Mouse (Mus musculus): ENCODE measurements at regions not wholly inside any gene's neighbourhood (a gene's known extent, or its start where the extent isn't known, plus 50 kb on each side); places are given as distances from the start of the nearest gene placed in this dataset.

DNA sequence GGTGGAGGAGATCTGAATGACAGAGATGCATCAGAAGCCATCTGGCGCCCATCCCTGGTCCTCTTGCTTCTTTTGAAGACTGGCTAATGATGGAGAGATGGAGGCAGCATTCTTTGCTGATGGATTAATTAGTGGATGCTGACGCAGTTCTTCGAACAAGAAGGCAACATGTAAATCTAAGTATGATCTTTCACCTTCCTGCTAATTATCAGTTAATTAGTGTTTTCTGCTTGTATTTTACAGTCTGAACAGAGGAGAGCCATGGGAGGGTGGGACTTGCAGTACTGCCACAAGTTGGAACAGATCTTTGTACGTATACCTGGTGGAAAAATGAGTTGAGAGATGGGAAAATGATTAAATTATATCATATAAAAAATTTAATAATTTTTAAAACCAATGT is 109.9 kb upstream of the Sox9 start:
- Histone ChIP-seq H3K9ac (ENCODE audit: low read depth, low read length, severe bottlenecking) (no peak overlapping the region), H3K4me3 (replicated peaks; ENCODE audit: low read length) (no peak overlapping the region), H3K4me2 (replicated peaks; ENCODE audit: low read depth, low read length, severe bottlenecking) (no peak overlapping the region), H3K27ac (replicated peaks; ENCODE audit: low read depth, low read length) (no peak overlapping the region), H3K36me3 (ENCODE audit: control insufficient read depth, insufficient read depth, low read length) (no peaks in the 10 kb centered on the region), H3K27me3 (ENCODE audit: control insufficient read depth, insufficient read depth, low read length) (no peaks in the 10 kb centered on the region), H3K4me1 (ENCODE audit: control insufficient read depth, insufficient read depth, low read length) (no peaks in the 10 kb centered on the region), H3K9me3 (ENCODE audit: control insufficient read depth, low read length) (no peaks in the 10 kb centered on the region)
- ATAC-seq (ENCODE audit: low FRiP score, low read depth) (no peak), DNase-seq (ENCODE audit: low spot score) (no peak)
- no peak for TF ChIP-seq POLR2A (IDR thresholded peaks at IDR 0.05; ENCODE audit: borderline replicate concordance, extremely low read depth, insufficient read depth, insufficient read length)
- WGBS: 57% methylated on average over 4 of the region's 4 CpGs

DNA sequence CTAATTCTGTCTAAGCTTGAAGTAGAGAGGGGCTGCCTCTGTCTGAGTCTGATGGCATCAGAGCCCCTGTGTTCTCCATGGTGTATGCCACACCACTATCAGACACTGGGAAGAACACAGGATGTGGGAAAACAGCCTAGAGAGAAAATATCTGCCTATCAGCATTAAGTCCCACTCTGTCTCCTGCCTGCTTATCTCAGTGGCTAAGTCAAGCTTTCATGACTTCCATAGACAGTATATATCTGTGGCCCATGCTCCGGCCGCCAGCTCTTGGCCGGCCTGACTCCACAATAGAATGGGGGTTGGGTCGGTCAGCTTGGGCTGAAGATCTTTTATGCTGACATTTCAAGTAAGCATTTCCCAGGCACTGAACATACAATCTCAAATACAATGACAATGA is 92.0 kb upstream of the Sox9 start:
- 0 out of 2 replicates have a peak, but pooled peaks cover 2% of the 10 kb centered on the region for H3K4me1 ChIP-seq (ENCODE audit: control insufficient read depth, insufficient read depth, low read length)
- no peak overlapping the region for H3K27ac ChIP-seq (replicated peaks; ENCODE audit: low read depth, low read length)
- no peak overlapping the region for H3K9ac ChIP-seq (ENCODE audit: low read depth, low read length, severe bottlenecking)
- H3K4me2 ChIP-seq (replicated peaks; ENCODE audit: low read depth, low read length, severe bottlenecking): no peak overlapping the region
- 95% methylated on average over 4 of the region's 4 CpGs for WGBS
- H3K36me3 ChIP-seq (ENCODE audit: control insufficient read depth, insufficient read depth, low read length): no peaks in the 10 kb centered on the region
- no peak for TF ChIP-seq POLR2A (IDR thresholded peaks at IDR 0.05; ENCODE audit: borderline replicate concordance, extremely low read depth, insufficient read depth, insufficient read length)
- no peak for DNase-seq (ENCODE audit: low spot score)
- no peaks in the 10 kb centered on the region for H3K27me3 ChIP-seq (ENCODE audit: control insufficient read depth, insufficient read depth, low read length)
- ATAC-seq (ENCODE audit: low FRiP score, low read depth): no peak
- H3K9me3 ChIP-seq (ENCODE audit: control insufficient read depth, low read length): no peaks in the 10 kb centered on the region
- H3K4me3 ChIP-seq (replicated peaks; ENCODE audit: low read length): no peak overlapping the region

DNA sequence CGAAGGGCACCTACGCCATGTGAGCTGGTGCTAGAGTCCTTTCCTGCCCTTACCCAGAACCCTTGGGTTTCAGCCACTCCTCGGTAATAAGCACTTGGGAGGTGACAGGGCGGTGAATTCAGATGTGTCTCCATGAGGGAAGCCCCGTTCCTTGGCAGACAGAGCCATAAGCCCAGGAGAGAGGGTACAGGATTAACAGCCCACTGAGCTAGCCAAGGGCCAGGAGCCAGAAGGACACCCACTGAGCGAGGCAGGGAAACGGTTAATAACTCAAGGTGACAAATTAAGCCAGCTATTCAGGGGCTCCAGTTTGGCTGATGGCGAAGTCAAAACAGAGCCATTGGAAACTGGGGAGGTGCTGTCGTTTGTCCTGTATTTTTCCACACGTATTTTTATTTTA is 75.9 kb upstream of the Sox9 start:
- Histone ChIP-seq H3K4me1 (ENCODE audit: control insufficient read depth, insufficient read depth, low read length) (peaks cover 6% of the 10 kb centered on the region; the same call in 1 of the 2 replicates), H3K27ac (replicated peaks; ENCODE audit: low read depth, low read length) (no peak overlapping the region), H3K9ac (ENCODE audit: low read depth, low read length, severe bottlenecking) (no peak overlapping the region), H3K27me3 (ENCODE audit: control insufficient read depth, insufficient read depth, low read length) (no peaks in the 10 kb centered on the region), H3K9me3 (ENCODE audit: control insufficient read depth, low read length) (no peaks in the 10 kb centered on the region), H3K36me3 (ENCODE audit: control insufficient read depth, insufficient read depth, low read length) (no peaks in the 10 kb centered on the region), H3K4me3 (replicated peaks; ENCODE audit: low read length) (no peak overlapping the region), H3K4me2 (replicated peaks; ENCODE audit: low read depth, low read length, severe bottlenecking) (no peak overlapping the region)
- no peak for TF ChIP-seq POLR2A (IDR thresholded peaks at IDR 0.05; ENCODE audit: borderline replicate concordance, extremely low read depth, insufficient read depth, insufficient read length)
- 49% methylated on average over 10 of the region's 10 CpGs for WGBS
- ATAC-seq (ENCODE audit: low FRiP score, low read depth) (no peak), DNase-seq (ENCODE audit: low spot score) (no peak)

DNA sequence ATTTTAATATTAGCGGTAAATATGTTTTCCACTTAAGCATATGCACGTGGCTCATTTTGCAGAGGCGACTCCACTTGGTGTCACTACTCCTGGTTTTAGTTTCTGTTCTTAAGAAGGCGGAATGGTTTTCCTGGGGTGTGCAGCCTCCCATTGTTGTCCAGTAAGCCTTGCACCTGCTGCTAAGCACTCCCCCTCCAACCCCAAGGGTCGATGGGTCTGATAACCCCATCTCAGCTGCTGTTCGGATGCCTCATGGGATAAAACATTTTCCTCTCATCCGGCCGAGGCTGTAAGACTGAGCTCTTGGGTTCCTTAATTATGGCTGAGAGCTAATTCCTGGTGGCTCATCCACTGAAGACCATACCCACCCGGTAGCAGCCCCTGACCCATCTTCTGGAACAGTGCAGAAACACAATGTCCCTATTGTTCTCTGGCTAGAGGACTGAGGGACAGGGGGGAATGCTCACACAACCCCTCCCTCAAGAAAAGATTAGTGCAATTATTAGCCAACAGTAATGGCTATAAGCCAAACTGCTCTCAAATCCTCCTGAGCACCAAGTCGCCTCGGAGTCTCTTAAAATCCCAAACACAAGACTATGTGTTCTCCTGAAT is 73.8 kb upstream of the Sox9 start:
- no peak overlapping the region for H3K27ac ChIP-seq (replicated peaks; ENCODE audit: low read depth, low read length)
- ATAC-seq (ENCODE audit: low FRiP score, low read depth) (no peak), DNase-seq (ENCODE audit: low spot score) (no peak)
- H3K9ac ChIP-seq (ENCODE audit: low read depth, low read length, severe bottlenecking): no peak overlapping the region
- no peaks in the 10 kb centered on the region for H3K36me3 ChIP-seq (ENCODE audit: control insufficient read depth, insufficient read depth, low read length)
- H3K4me1 ChIP-seq (ENCODE audit: control insufficient read depth, insufficient read depth, low read length): peaks cover 9% of the 10 kb centered on the region; the same call in 1 of the 2 replicates
- 74% methylated on average over 11 of the region's 11 CpGs for WGBS
- no peak for TF ChIP-seq POLR2A (IDR thresholded peaks at IDR 0.05; ENCODE audit: borderline replicate concordance, extremely low read depth, insufficient read depth, insufficient read length)
- no peaks in the 10 kb centered on the region for H3K9me3 ChIP-seq (ENCODE audit: control insufficient read depth, low read length)
- no peaks in the 10 kb centered on the region for H3K27me3 ChIP-seq (ENCODE audit: control insufficient read depth, insufficient read depth, low read length)
- no peak overlapping the region for H3K4me2 ChIP-seq (replicated peaks; ENCODE audit: low read depth, low read length, severe bottlenecking)
- no peak overlapping the region for H3K4me3 ChIP-seq (replicated peaks; ENCODE audit: low read length)

DNA sequence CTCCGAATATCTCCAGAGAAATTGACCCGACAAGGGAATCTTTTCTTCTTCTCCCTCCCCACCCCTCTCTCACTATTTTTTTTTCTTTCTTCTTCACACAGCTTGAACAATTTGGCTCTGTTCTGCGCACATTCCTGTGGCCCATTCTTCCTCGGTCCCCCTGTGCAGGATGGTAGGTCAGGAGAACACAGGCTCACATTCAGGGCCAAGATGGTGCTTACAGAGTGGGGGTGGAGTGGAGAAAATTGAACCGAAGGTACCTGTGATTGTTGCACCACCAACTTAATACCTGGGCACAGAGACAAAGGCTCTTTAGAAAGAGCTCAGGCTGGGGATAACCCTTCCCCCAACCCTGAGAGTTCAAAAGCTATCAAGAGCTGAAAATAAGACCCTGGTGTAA is 70.4 kb upstream of the Sox9 start:
- ATAC-seq (ENCODE audit: low FRiP score, low read depth): no peak
- H3K4me3 ChIP-seq (replicated peaks; ENCODE audit: low read length): no peak overlapping the region
- no peak overlapping the region for H3K4me2 ChIP-seq (replicated peaks; ENCODE audit: low read depth, low read length, severe bottlenecking)
- DNase-seq (ENCODE audit: low spot score): no peak
- H3K27me3 ChIP-seq (ENCODE audit: control insufficient read depth, insufficient read depth, low read length): no peaks in the 10 kb centered on the region
- TF ChIP-seq POLR2A (IDR thresholded peaks at IDR 0.05; ENCODE audit: borderline replicate concordance, extremely low read depth, insufficient read depth, insufficient read length): no peak
- no peak overlapping the region for H3K9ac ChIP-seq (ENCODE audit: low read depth, low read length, severe bottlenecking)
- peaks cover 15% of the 10 kb centered on the region for H3K4me1 ChIP-seq (ENCODE audit: control insufficient read depth, insufficient read depth, low read length)
- WGBS: 59% methylated on average over 5 of the region's 5 CpGs
- H3K27ac ChIP-seq (replicated peaks; ENCODE audit: low read depth, low read length): no peak overlapping the region
- H3K9me3 ChIP-seq (ENCODE audit: control insufficient read depth, low read length): no peaks in the 10 kb centered on the region
- no peaks in the 10 kb centered on the region for H3K36me3 ChIP-seq (ENCODE audit: control insufficient read depth, insufficient read depth, low read length)

DNA sequence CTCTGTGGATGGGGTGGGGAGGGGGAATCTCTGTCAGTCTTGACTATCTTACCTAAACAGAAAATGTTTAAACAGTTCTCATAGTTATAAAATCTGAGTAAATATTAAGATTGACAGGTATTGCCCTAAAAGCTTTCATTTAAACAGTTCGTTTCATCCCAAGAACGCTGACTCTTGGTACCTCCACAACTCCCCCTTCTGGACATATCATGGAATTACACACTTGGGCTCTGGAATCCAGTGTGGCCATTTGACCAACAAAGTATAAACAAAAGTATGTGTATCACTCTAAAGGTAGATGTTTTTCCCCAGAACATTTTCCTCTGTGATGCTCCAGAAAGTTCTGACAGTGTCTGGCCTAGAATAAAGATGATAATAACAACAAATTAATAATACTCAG is 63.5 kb upstream of the Sox9 start:
- Histone ChIP-seq H3K36me3 (ENCODE audit: control insufficient read depth, insufficient read depth, low read length) (no peaks in the 10 kb centered on the region), H3K4me1 (ENCODE audit: control insufficient read depth, insufficient read depth, low read length) (peaks cover 7% of the 10 kb centered on the region; the same call in 1 of the 2 replicates), H3K9ac (ENCODE audit: low read depth, low read length, severe bottlenecking) (no peak overlapping the region), H3K27me3 (ENCODE audit: control insufficient read depth, insufficient read depth, low read length) (no peaks in the 10 kb centered on the region), H3K9me3 (ENCODE audit: control insufficient read depth, low read length) (no peaks in the 10 kb centered on the region), H3K4me3 (replicated peaks; ENCODE audit: low read length) (no peak overlapping the region), H3K4me2 (replicated peaks; ENCODE audit: low read depth, low read length, severe bottlenecking) (no peak overlapping the region), H3K27ac (replicated peaks; ENCODE audit: low read depth, low read length) (no peak overlapping the region)
- TF ChIP-seq POLR2A (IDR thresholded peaks at IDR 0.05; ENCODE audit: borderline replicate concordance, extremely low read depth, insufficient read depth, insufficient read length): no peak
- DNase-seq (ENCODE audit: low spot score) (no peak), ATAC-seq (ENCODE audit: low FRiP score, low read depth) (no peak)
- 81% methylated on average over 2 of the region's 2 CpGs for whole genome bisulfite sequencing

Measured in limb, embryonic 14.5 days (tissue).